Mouse (Mus musculus): ENCODE data around the gene Mettl6. TPM values are rescaled to one million over a fixed set of nuclear protein-coding genes. Genes with fewer than 3 reads are reported as not detected.
"Not testable (repeated sequence)": the region's sequence is repeated elsewhere in the genome, so short reads cannot be mapped to it uniquely, and the experiment has no call there.

Mettl6 gene
- polyA plus RNA-seq, 1 experiment from 2014 or later = 41.7 TPM

- Histone ChIP-seq H3K9ac (no peak overlapping the region), H3K36me3 (replicated peaks; ENCODE audit: control insufficient read depth, insufficient read depth) (no peaks in the 10 kb centered on the region), H3K4me2 (replicated peaks) (no peak overlapping the region), H3K27me3 (ENCODE audit: control insufficient read depth, insufficient read depth, low read length) (no peaks in the 10 kb centered on the region), H3K4me1 (replicated peaks; ENCODE audit: control insufficient read depth, insufficient read depth, low read length) (no peaks in the 10 kb centered on the region), H3K9me3 (ENCODE audit: control insufficient read depth, low read length) (no peaks in the 10 kb centered on the region), H3K4me3 (replicated peaks; ENCODE audit: low read length) (no peak overlapping the region), H3K27ac (no peak overlapping the region)
- DNase-seq (ENCODE audit: low spot score) (no peak), ATAC-seq (ENCODE audit: low FRiP score) (no peak)
- 90% methylated on average over 12 of the region's 12 CpGs for WGBS
Observed at GRCm38 (mm10) chr14:31458006-31458405, 36.8 kb downstream of the Mettl6 start.

GRCm38 (mm10) chr14:31456064-31456721, 38.6 kb downstream of the Mettl6 start:
- H3K9me3 ChIP-seq (ENCODE audit: control insufficient read depth, low read length) = no peaks in the 10 kb centered on the region
- DNase-seq (ENCODE audit: low spot score) = no peak
- no peak for ATAC-seq (ENCODE audit: low FRiP score)
- no peaks in the 10 kb centered on the region for H3K4me1 ChIP-seq (replicated peaks; ENCODE audit: control insufficient read depth, insufficient read depth, low read length)
- no peaks in the 10 kb centered on the region for H3K27me3 ChIP-seq (ENCODE audit: control insufficient read depth, insufficient read depth, low read length)
- H3K27ac ChIP-seq = no peak overlapping the region
- H3K4me2 ChIP-seq (replicated peaks) = no peak overlapping the region
- 90% methylated on average over 6 of the region's 6 CpGs for WGBS
- no peak overlapping the region for H3K9ac ChIP-seq
- no peaks in the 10 kb centered on the region for H3K36me3 ChIP-seq (replicated peaks; ENCODE audit: control insufficient read depth, insufficient read depth)
- no peak overlapping the region for H3K4me3 ChIP-seq (replicated peaks; ENCODE audit: low read length)

- Histone ChIP-seq H3K27me3 (ENCODE audit: control insufficient read depth, insufficient read depth, low read length) (no peaks in the 10 kb centered on the region), H3K4me3 (replicated peaks; ENCODE audit: low read length) (no peak overlapping the region), H3K27ac (no peak overlapping the region), H3K9me3 (ENCODE audit: control insufficient read depth, low read length) (no peaks in the 10 kb centered on the region), H3K4me2 (replicated peaks) (no peak overlapping the region), H3K36me3 (replicated peaks; ENCODE audit: control insufficient read depth, insufficient read depth) (no peaks in the 10 kb centered on the region), H3K4me1 (replicated peaks; ENCODE audit: control insufficient read depth, insufficient read depth, low read length) (no peaks in the 10 kb centered on the region), H3K9ac (no peak overlapping the region)
- ATAC-seq (ENCODE audit: low FRiP score) = no peak
- DNase-seq (ENCODE audit: low spot score) = no peak
- 93% methylated on average over 8 of the region's 8 CpGs for WGBS
Observed at GRCm38 (mm10) chr14:31454849-31455566, 39.8 kb downstream of the Mettl6 start.

- H3K9ac ChIP-seq; H3K4me3 ChIP-seq (replicated peaks; ENCODE audit: low read length); DNase-seq (ENCODE audit: low spot score); H3K27me3 ChIP-seq (ENCODE audit: control insufficient read depth, insufficient read depth, low read length); H3K27ac ChIP-seq; H3K9me3 ChIP-seq (ENCODE audit: control insufficient read depth, low read length); H3K4me2 ChIP-seq (replicated peaks); ATAC-seq (ENCODE audit: low FRiP score); H3K4me1 ChIP-seq (replicated peaks; ENCODE audit: control insufficient read depth, insufficient read depth, low read length); H3K36me3 ChIP-seq (replicated peaks; ENCODE audit: control insufficient read depth, insufficient read depth): not testable (repeated sequence)
- WGBS = 46% methylated on average over 12 of the region's 12 CpGs
Observed at GRCm38 (mm10) chr14:31453946-31454345, 40.9 kb downstream of the Mettl6 start.

GRCm38 (mm10) chr14:31448994-31449393, 45.8 kb downstream of the Mettl6 start:
- Histone ChIP-seq H3K36me3 (replicated peaks; ENCODE audit: control insufficient read depth, insufficient read depth) (no peaks in the 10 kb centered on the region), H3K9ac (no peak overlapping the region), H3K27me3 (ENCODE audit: control insufficient read depth, insufficient read depth, low read length) (no peaks in the 10 kb centered on the region), H3K27ac (no peak overlapping the region), H3K4me1 (replicated peaks; ENCODE audit: control insufficient read depth, insufficient read depth, low read length) (no peaks in the 10 kb centered on the region), H3K4me3 (replicated peaks; ENCODE audit: low read length) (no peak overlapping the region), H3K4me2 (replicated peaks) (no peak overlapping the region), H3K9me3 (ENCODE audit: control insufficient read depth, low read length) (no peaks in the 10 kb centered on the region)
- no peak for ATAC-seq (ENCODE audit: low FRiP score)
- WGBS = 77% methylated on average over 5 of the region's 5 CpGs
- no peak for DNase-seq (ENCODE audit: low spot score)

- ATAC-seq (ENCODE audit: low FRiP score) (no peak), DNase-seq (ENCODE audit: low spot score) (no peak)
- Histone ChIP-seq H3K9me3 (ENCODE audit: control insufficient read depth, low read length) (no peaks in the 10 kb centered on the region), H3K27ac (no peak overlapping the region), H3K9ac (no peak overlapping the region), H3K4me1 (replicated peaks; ENCODE audit: control insufficient read depth, insufficient read depth, low read length) (no peaks in the 10 kb centered on the region), H3K4me2 (replicated peaks) (no peak overlapping the region), H3K4me3 (replicated peaks; ENCODE audit: low read length) (no peak overlapping the region), H3K36me3 (replicated peaks; ENCODE audit: control insufficient read depth, insufficient read depth) (no peaks in the 10 kb centered on the region), H3K27me3 (ENCODE audit: control insufficient read depth, insufficient read depth, low read length) (no peaks in the 10 kb centered on the region)
- 70% methylated on average over 6 of the region's 6 CpGs for WGBS
Observed at GRCm38 (mm10) chr14:31443616-31444015, 51.2 kb downstream of the Mettl6 start.

- Histone ChIP-seq H3K27me3 (ENCODE audit: control insufficient read depth, insufficient read depth, low read length) (no peaks in the 10 kb centered on the region), H3K4me2 (replicated peaks) (no peak overlapping the region), H3K36me3 (replicated peaks; ENCODE audit: control insufficient read depth, insufficient read depth) (no peaks in the 10 kb centered on the region), H3K4me3 (replicated peaks; ENCODE audit: low read length) (no peak overlapping the region), H3K27ac (no peak overlapping the region), H3K9me3 (ENCODE audit: control insufficient read depth, low read length) (no peaks in the 10 kb centered on the region), H3K4me1 (replicated peaks; ENCODE audit: control insufficient read depth, insufficient read depth, low read length) (0 out of 2 replicates have a peak, but pooled peaks cover 6% of the 10 kb centered on the region), H3K9ac (no peak overlapping the region)
- WGBS = 88% methylated on average over 6 of the region's 6 CpGs
- no peak for ATAC-seq (ENCODE audit: low FRiP score)
- DNase-seq (ENCODE audit: low spot score) = no peak
Observed at GRCm38 (mm10) chr14:31440725-31441124, 54.1 kb downstream of the Mettl6 start.

- Histone ChIP-seq H3K4me3 (replicated peaks; ENCODE audit: low read length) (no peak overlapping the region), H3K36me3 (replicated peaks; ENCODE audit: control insufficient read depth, insufficient read depth) (no peaks in the 10 kb centered on the region), H3K4me1 (replicated peaks; ENCODE audit: control insufficient read depth, insufficient read depth, low read length) (0 out of 2 replicates have a peak, but pooled peaks cover 6% of the 10 kb centered on the region), H3K27ac (no peak overlapping the region), H3K27me3 (ENCODE audit: control insufficient read depth, insufficient read depth, low read length) (no peaks in the 10 kb centered on the region), H3K9me3 (ENCODE audit: control insufficient read depth, low read length) (no peaks in the 10 kb centered on the region), H3K9ac (no peak overlapping the region), H3K4me2 (replicated peaks) (no peak overlapping the region)
- ATAC-seq (ENCODE audit: low FRiP score) (no peak), DNase-seq (ENCODE audit: low spot score) (no peak)
- 35% methylated on average over 3 of the region's 3 CpGs for WGBS
Observed at GRCm38 (mm10) chr14:31440230-31440629, 54.6 kb downstream of the Mettl6 start.

- H3K9me3 ChIP-seq (ENCODE audit: control insufficient read depth, low read length) = no peaks in the 10 kb centered on the region
- no peak overlapping the region for H3K27ac ChIP-seq
- H3K27me3 ChIP-seq (ENCODE audit: control insufficient read depth, insufficient read depth, low read length) = no peaks in the 10 kb centered on the region
- H3K9ac ChIP-seq = no peak overlapping the region
- ATAC-seq (ENCODE audit: low FRiP score) = no peak
- H3K4me3 ChIP-seq (replicated peaks; ENCODE audit: low read length) = no peak overlapping the region
- WGBS = 90% methylated on average over 11 of the region's 11 CpGs
- no peak for DNase-seq (ENCODE audit: low spot score)
- H3K36me3 ChIP-seq (replicated peaks; ENCODE audit: control insufficient read depth, insufficient read depth) = no peaks in the 10 kb centered on the region
- no peak overlapping the region for H3K4me2 ChIP-seq (replicated peaks)
- H3K4me1 ChIP-seq (replicated peaks; ENCODE audit: control insufficient read depth, insufficient read depth, low read length) = peaks cover 9% of the 10 kb centered on the region
Observed at GRCm38 (mm10) chr14:31439279-31439678, 55.6 kb downstream of the Mettl6 start.
